Mouse (Mus musculus) liver, embryonic 14.5 days (tissue): ENCODE data around the gene Tet1. TPM values are rescaled to one million over a fixed set of nuclear protein-coding genes. Genes with fewer than 3 reads are reported as not detected.

Source experiments
- ATAC-seq: fragments of 200-750 bp; cut with Nextera tagmentation; 2 replicates; pipeline ENCODE4 v1.8.0; 2017; ENCODE audit warnings: moderate number of reproducible peaks, mild to moderate bottlenecking, moderate library complexity; ENCODE audit not compliant: insufficient read depth
- DNase-seq, 3 experiments: peaks; one replicate each; pipeline ENCODE4 v3.0.0-alpha.2; 2012 to 2013; ENCODE audit warnings: low read depth in 3 of 3, low spot score in 3 of 3
- H3K27ac ChIP-seq: fragments of 300-500 bp; sonication (generic); 2 replicates; pipeline ENCODE4 v1.5.1; 2014; ENCODE audit warnings: moderate library complexity, mild to moderate bottlenecking, control low read depth, inconsistent platforms
- H3K27me3 ChIP-seq: fragments of 300-500 bp; sonication (generic); 2 replicates; pipeline ENCODE4 v1.6.1; 2014; ENCODE audit warnings: mild to moderate bottlenecking, low read length, moderate library complexity; ENCODE audit not compliant: control insufficient read depth, insufficient read depth
- H3K36me3 ChIP-seq: fragments of 300-500 bp; sonication (generic); replicated peaks from 2 replicates; pipeline ENCODE4 v1.6.1; 2014; ENCODE audit warnings: low read depth; ENCODE audit not compliant: control insufficient read depth, insufficient read depth
- H3K4me1 ChIP-seq, 2 experiments: fragments of 200-500 bp in 1 of 2; fragments of 300-500 bp in 1 of 2; sonication (generic) in 1 of 2; replicated peaks; 2 replicates each; pipeline ENCODE4 v1.6.1; 2012 to 2014; ENCODE audit warnings: antibody characterized with exemption in 1 of 2, inconsistent platforms in 1 of 2, low read length in 1 of 2; ENCODE audit not compliant: control insufficient read depth in 2 of 2, insufficient read depth in 2 of 2
- H3K4me2 ChIP-seq: fragments of 300-500 bp; sonication (generic); 2 replicates; pipeline ENCODE4 v1.6.1; 2014; ENCODE audit warnings: low read depth, mild to moderate bottlenecking, control low read depth, moderate library complexity
- H3K4me3 ChIP-seq, 2 experiments: fragments of 200-500 bp in 1 of 2; fragments of 300-500 bp in 1 of 2; sonication (generic) in 1 of 2; 2 replicates each; pipeline ENCODE4 v1.5.1; 2012 to 2014; ENCODE audit warnings: low read depth in 2 of 2, low read length in 2 of 2, mild to moderate bottlenecking in 2 of 2, control low read depth in 1 of 2, inconsistent platforms in 1 of 2, moderate library complexity in 1 of 2; ENCODE audit not compliant: insufficient read depth in 1 of 2
- H3K9ac ChIP-seq: fragments of 300-500 bp; sonication (generic); replicated peaks from 2 replicates; pipeline ENCODE4 v1.6.1; 2014; ENCODE audit warnings: mild to moderate bottlenecking, control low read depth, moderate library complexity
- H3K9me3 ChIP-seq: fragments of 300-500 bp; sonication (generic); 2 replicates; pipeline ENCODE4 v1.6.1; 2016; ENCODE audit warnings: low read length, mixed read lengths; ENCODE audit not compliant: control insufficient read depth
- CTCF ChIP-seq: IDR thresholded peaks from 2 replicates; pipeline ENCODE4 v1.5.1; 2016; ENCODE audit warnings: antibody characterized with exemption, low read depth, control low read depth
- EP300 ChIP-seq: IDR thresholded peaks from 2 replicates; pipeline ENCODE4 v1.6.1; 2016; ENCODE audit warnings: antibody characterized with exemption, low read depth
- WGBS: fragments of 180-500 bp; shearing (Covaris S2); extraction: QIAGEN DNeasy Blood & Tissue Kit; methylation state at CpG from one replicate; pipeline ENCODE4 v1.1.7; 2014; ENCODE audit not compliant: insufficient replicate concordance; 5-methylcytosine and 5-hydroxymethylcytosine counted together
- polyA plus RNA-seq, 2 experiments: library from polyadenylated mRNA; depleted of rRNA in 1 of 2; stranded (reverse) in 1 of 2; unstranded in 1 of 2; fragments of >200 nt; fragmentation: Nextera tagmentation in 1 of 2; extraction: Ambion mirVana in 1 of 2; gene quantifications; 2 replicates each; pipeline versions ENCODE4 v1.2.1 to v1.2.3; 2012 to 2014

The Tet1 gene
- polyA plus RNA-seq, 2 experiments: 0.23 to 0.99 TPM

GRCm38 (mm10) chr10:62906336-62906735 is 2.5 kb downstream of the Tet1 start:
- Histone ChIP-seq H3K36me3 (no peaks in the 10 kb centered on the region), H3K4me1 (no peaks in the 10 kb centered on the region; a peak in 1 of 4 replicates), H3K9ac (no peak overlapping the region), H3K9me3 (no peaks in the 10 kb centered on the region), H3K27ac (no peak overlapping the region), H3K27me3 (no peaks in the 10 kb centered on the region), H3K4me2 (no peak overlapping the region), H3K4me3 (no peak overlapping the region)
- no peak for TF ChIP-seq CTCF
- no peak for TF ChIP-seq EP300
- WGBS: 75% methylated on average over 7 of the region's 7 CpGs
- DNase-seq (no peak), ATAC-seq (no peak)

- H3K4me2 ChIP-seq: no peak overlapping the region
- DNase-seq (no peak), ATAC-seq (no peak)
- WGBS: 29% methylated on average over 1 of the region's 1 CpGs
- H3K36me3 ChIP-seq: no peaks in the 10 kb centered on the region
- no peaks in the 10 kb centered on the region for H3K9me3 ChIP-seq
- H3K4me3 ChIP-seq: no peak overlapping the region
- H3K27ac ChIP-seq: no peak overlapping the region
- no peaks in the 10 kb centered on the region for H3K27me3 ChIP-seq
- H3K4me1 ChIP-seq: no peaks in the 10 kb centered on the region
- TF ChIP-seq EP300 (no peak), CTCF (no peak)
- no peak overlapping the region for H3K9ac ChIP-seq
Measured at GRCm38 (mm10) chr10:62902829-62903228, 6.0 kb downstream of the Tet1 start.

DNA sequence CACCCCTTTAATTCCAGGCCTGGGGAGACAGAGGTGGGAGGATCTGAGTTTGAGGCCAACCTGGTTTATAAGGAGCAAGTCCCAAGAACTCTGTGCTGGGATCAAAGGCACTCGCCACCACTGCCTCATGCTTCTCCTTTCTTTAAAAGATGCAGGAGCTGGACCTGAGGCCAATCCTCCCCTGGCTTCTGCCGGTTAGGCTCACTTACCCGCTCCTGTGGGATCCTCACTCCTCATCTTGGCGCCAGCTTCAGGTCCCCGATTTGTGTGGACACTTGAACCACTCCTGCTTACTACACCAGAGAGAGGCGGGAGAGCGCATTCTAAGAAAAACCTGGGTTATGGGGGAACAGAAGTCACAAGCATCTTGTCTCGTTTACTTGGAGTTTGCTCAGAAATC is 7.0 kb downstream of the Tet1 start:
- H3K27ac ChIP-seq: no peak overlapping the region
- H3K4me3 ChIP-seq: no peak overlapping the region
- 35% methylated on average over 8 of the region's 8 CpGs for WGBS
- H3K36me3 ChIP-seq: no peaks in the 10 kb centered on the region
- no peaks in the 10 kb centered on the region for H3K9me3 ChIP-seq
- no peak for TF ChIP-seq CTCF
- TF ChIP-seq EP300: no peak
- H3K9ac ChIP-seq: no peak overlapping the region
- no peaks in the 10 kb centered on the region for H3K4me1 ChIP-seq
- DNase-seq: no peak
- ATAC-seq: no peak
- no peak overlapping the region for H3K4me2 ChIP-seq
- H3K27me3 ChIP-seq: no peaks in the 10 kb centered on the region

DNA sequence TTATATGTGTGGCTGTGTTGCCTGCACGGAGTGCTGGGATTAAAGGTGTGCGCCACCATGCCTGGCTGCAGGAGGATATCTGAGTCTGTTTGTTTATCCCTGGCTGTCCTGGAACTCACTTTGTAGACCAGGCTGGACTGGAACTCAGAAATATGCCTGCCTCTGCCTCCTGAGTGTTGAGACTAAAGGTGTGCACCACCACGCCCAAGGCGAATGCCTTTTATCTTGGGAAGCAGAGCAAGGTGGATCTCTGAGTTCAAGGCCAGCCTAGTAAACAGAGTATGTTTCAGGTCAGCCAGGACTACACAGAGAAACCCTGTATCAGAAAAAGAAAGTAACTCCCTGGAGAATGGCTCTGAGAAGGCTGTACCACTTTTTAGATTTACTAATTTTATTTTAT is 8.7 kb downstream of the Tet1 start:
- WGBS: 72% methylated on average over 4 of the region's 4 CpGs
- no peak for ATAC-seq
- no peak overlapping the region for H3K4me3 ChIP-seq

DNA sequence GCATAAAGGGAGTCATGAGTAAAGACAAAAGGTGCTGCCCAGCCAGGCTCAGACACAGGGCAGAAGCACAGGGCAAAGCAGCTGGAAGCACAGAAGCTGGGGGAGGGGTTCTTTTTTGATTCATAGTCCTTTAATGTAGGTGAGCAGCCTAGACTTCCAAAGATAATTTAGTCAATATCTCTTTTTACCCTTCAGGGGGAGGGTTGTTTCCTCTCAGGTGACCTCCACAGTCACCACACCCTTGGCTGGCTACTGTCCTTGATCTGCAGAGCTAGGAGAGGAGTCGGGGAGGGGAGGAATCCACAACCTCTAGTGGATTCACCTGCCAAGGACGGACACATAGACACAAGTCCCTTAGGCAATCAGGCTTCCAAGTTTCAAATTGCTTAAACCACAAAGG is 10.7 kb downstream of the Tet1 start:
- H3K4me3 ChIP-seq: no peak overlapping the region
- no peaks in the 10 kb centered on the region for H3K36me3 ChIP-seq
- DNase-seq: no peak
- no peaks in the 10 kb centered on the region for H3K27me3 ChIP-seq
- no peak overlapping the region for H3K4me2 ChIP-seq
- no peak overlapping the region for H3K9ac ChIP-seq
- H3K4me1 ChIP-seq: no peaks in the 10 kb centered on the region
- no peak for ATAC-seq
- WGBS: 62% methylated on average over 2 of the region's 2 CpGs
- no peaks in the 10 kb centered on the region for H3K9me3 ChIP-seq
- H3K27ac ChIP-seq: no peak overlapping the region
- TF ChIP-seq CTCF (no peak), EP300 (no peak)

More for the DNA sequence above, 8.7 kb downstream of the Tet1 start:
- DNase-seq: no peak
- no peaks in the 10 kb centered on the region for H3K9me3 ChIP-seq
- no peak overlapping the region for H3K4me2 ChIP-seq
- no peaks in the 10 kb centered on the region for H3K4me1 ChIP-seq
- no peaks in the 10 kb centered on the region for H3K27me3 ChIP-seq
- H3K36me3 ChIP-seq: no peaks in the 10 kb centered on the region
- no peak for TF ChIP-seq CTCF
- no peak for TF ChIP-seq EP300
- no peak overlapping the region for H3K9ac ChIP-seq
- no peak overlapping the region for H3K27ac ChIP-seq

DNA sequence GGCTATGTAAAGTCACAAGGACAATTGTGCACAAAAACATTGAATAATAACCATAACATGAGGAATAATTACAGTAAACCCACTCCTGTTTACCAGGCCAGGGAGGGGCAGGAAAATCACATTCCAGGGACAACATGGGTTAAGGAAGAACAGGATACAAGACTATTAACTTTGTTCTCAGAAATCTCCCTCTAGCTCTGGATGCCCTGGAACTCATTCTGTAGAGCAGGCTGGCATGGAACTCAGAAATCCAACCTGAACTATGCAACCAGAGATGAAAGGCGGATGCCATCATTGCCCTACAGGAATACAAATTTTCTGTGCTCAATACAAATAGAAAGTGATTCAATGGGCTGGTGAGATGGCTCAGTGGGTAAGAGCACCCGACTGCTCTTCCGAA is 11.4 kb downstream of the Tet1 start:
- H3K27ac ChIP-seq: no peak overlapping the region
- no peaks in the 10 kb centered on the region for H3K4me1 ChIP-seq
- H3K36me3 ChIP-seq: no peaks in the 10 kb centered on the region
- no peak overlapping the region for H3K4me3 ChIP-seq
- no peak for TF ChIP-seq EP300
- no peak for TF ChIP-seq CTCF
- DNase-seq: no peak
- no peak overlapping the region for H3K4me2 ChIP-seq
- WGBS: 78% methylated on average over 3 of the region's 3 CpGs
- no peaks in the 10 kb centered on the region for H3K27me3 ChIP-seq
- ATAC-seq: no peak
- no peaks in the 10 kb centered on the region for H3K9me3 ChIP-seq
- H3K9ac ChIP-seq: no peak overlapping the region
